Mouse (Mus musculus): ENCODE results near the gene Myo18a. TPM values are rescaled to one million over a fixed set of nuclear protein-coding genes. Genes with fewer than 3 reads are reported as not detected.

Myo18a gene
- total RNA-seq, 2 experiments from 2014 or later: 21.5 to 69.7 TPM

Other genes starting within 250 kb of the Myo18a start
- gene Abhd15, start 248.1 kb upstream of the Myo18a start, total RNA-seq (2015): 6.8 and 8.3 TPM in 2 replicates
- gene Abhd15, start 248.1 kb upstream of the Myo18a start, total RNA-seq (2017): 13.8 and 17.0 TPM in 2 replicates
- 6.2 and 6.5 TPM in 2 replicates for gene Trp53i13, start 247.3 kb upstream of the Myo18a start, total RNA-seq (2015)
- 5.0 and 5.8 TPM in 2 replicates for gene Trp53i13, start 247.3 kb upstream of the Myo18a start, total RNA-seq (2017)
- gene Gm10392, start 244.0 kb upstream of the Myo18a start, total RNA-seq (2015): not detected in 2 replicates
- gene Gm10392, start 244.0 kb upstream of the Myo18a start, total RNA-seq (2017): 0.51 and 1.8 TPM in 2 replicates
- gene Taok1, start 155.4 kb upstream of the Myo18a start, total RNA-seq (2015): 40.5 and 41.9 TPM in 2 replicates
- 48.4 and 57.0 TPM in 2 replicates for gene Taok1, start 155.4 kb upstream of the Myo18a start, total RNA-seq (2017)
- gene Nufip2, start 77.1 kb upstream of the Myo18a start, total RNA-seq (2015): 64.0 and 69.6 TPM in 2 replicates
- gene Nufip2, start 77.1 kb upstream of the Myo18a start, total RNA-seq (2017): 75.2 and 90.1 TPM in 2 replicates
- gene Cryba1, start 38.0 kb upstream of the Myo18a start, total RNA-seq (2015): not detected in 2 replicates
- not detected in 2 replicates for gene Cryba1, start 38.0 kb upstream of the Myo18a start, total RNA-seq (2017)
- not detected in 2 replicates for gene Gm10277, start 24.5 kb downstream of the Myo18a start, total RNA-seq (2015)
- 0.40 TPM in 1 of 2 replicates, not detected in the other for gene Gm10277, start 24.5 kb downstream of the Myo18a start, total RNA-seq (2017)
- not detected in 2 replicates for gene Pipox, start 130.8 kb downstream of the Myo18a start, total RNA-seq (2015)
- gene Pipox, start 130.8 kb downstream of the Myo18a start, total RNA-seq (2017): not detected in 2 replicates
- gene Sez6, start 167.6 kb downstream of the Myo18a start, total RNA-seq (2015): not detected in 2 replicates
- gene Sez6, start 167.6 kb downstream of the Myo18a start, total RNA-seq (2017): not detected in 2 replicates
- gene Phf12, start 219.5 kb downstream of the Myo18a start, total RNA-seq (2015): 51.2 and 64.5 TPM in 2 replicates
- gene Phf12, start 219.5 kb downstream of the Myo18a start, total RNA-seq (2017): 21.0 and 26.3 TPM in 2 replicates

Measured in megakaryocyte, adult 5-6 weeks (primary cell).